ENCODE assay signal across 14 mouse cellular contexts in genomic region chr16:33043268-33043667, GRCm38 (mm10). TPM values are rescaled to one million over a fixed set of nuclear protein-coding genes. Genes with fewer than 3 reads are reported as not detected.
DNase-seq lines count a peak whose midpoint lies in the region; ATAC-seq lines count a peak whose summit lies in the region.
"Had no signal": no experiment of that assay in that cellular context is flagged by ENCODE, and none has a peak within 500 bp of the region (broad histone marks: within the 10 kb centered on the region; RNA-seq: fewer than 3 reads in every experiment).

No protein-coding gene starts in this region.

- H3K27ac ChIP-seq in lung, embryonic 16.5 days (ENCODE audit: low read length) = no peak overlapping the region
- H3K27ac ChIP-seq: hindbrain, embryonic 15.5 days; lung, embryonic 15.5 days; midbrain, embryonic 12.5 days had no signal

- no peaks in the 10 kb centered on the region for H3K36me3 ChIP-seq in lung, embryonic 16.5 days (ENCODE audit: control insufficient read depth, insufficient read depth, low read length)
- H3K36me3 ChIP-seq: hindbrain, embryonic 15.5 days; lung, embryonic 15.5 days; midbrain, embryonic 12.5 days had no signal

- no peak overlapping the region for H3K4me3 ChIP-seq in lung, embryonic 16.5 days (ENCODE audit: low read length)
- H3K4me3 ChIP-seq: hindbrain, embryonic 15.5 days; lung, embryonic 15.5 days; midbrain, embryonic 12.5 days had no signal

- H3K4me1 ChIP-seq in lung, embryonic 16.5 days (replicated peaks; ENCODE audit: control insufficient read depth, insufficient read depth, low read length) = 0 out of 2 replicates have a peak, but pooled peaks cover 2% of the 10 kb centered on the region
- H3K4me1 ChIP-seq: hindbrain, embryonic 15.5 days; lung, embryonic 15.5 days; midbrain, embryonic 12.5 days had no signal

- no peaks in the 10 kb centered on the region for H3K9me3 ChIP-seq in lung, embryonic 16.5 days (ENCODE audit: control insufficient read depth, low read length)
- H3K9me3 ChIP-seq: hindbrain, embryonic 15.5 days; lung, embryonic 15.5 days; midbrain, embryonic 12.5 days had no signal

- H3K9ac ChIP-seq in lung, embryonic 16.5 days (ENCODE audit: low read length) = no peak overlapping the region
- H3K9ac ChIP-seq: hindbrain, embryonic 15.5 days; lung, embryonic 15.5 days; midbrain, embryonic 12.5 days had no signal

- 62% methylated on average over 2 of the region's 2 CpGs for WGBS in lung, embryonic 16.5 days

- no peaks in the 10 kb centered on the region for H3K27me3 ChIP-seq in lung, embryonic 16.5 days (ENCODE audit: control insufficient read depth, insufficient read depth, low read depth, low read length)
- H3K27me3 ChIP-seq: hindbrain, embryonic 15.5 days; lung, embryonic 15.5 days; midbrain, embryonic 12.5 days had no signal

- no peak for DNase-seq in lung, adult 18-20 months
- DNase-seq in ES-CJ7 (ENCODE audit: low read depth, low spot score) = peak; percentile 55
- peak; percentile 26 for DNase-seq in thymus, postnatal 25 days
- DNase-seq in cerebellum, adult 9-11 months = no peak
- no peak for DNase-seq in liver
- no peak for DNase-seq in urinary bladder, postnatal 25 days (ENCODE audit: low spot score)
- DNase-seq: cerebellum, adult 2 months; kidney, adult 2 months; right cerebral cortex, postnatal 4 days had no signal

- peak; percentile 47; the same call in 1 of the 2 replicates for ATAC-seq in lung, embryonic 16.5 days (ENCODE audit: low read depth)
- peak; percentile 79 for ATAC-seq in inflammation-experienced regulatory T-cells, adult 6 months

- H3K4me2 ChIP-seq in lung, embryonic 16.5 days (ENCODE audit: low read depth, low read length) = no peak overlapping the region
- H3K4me2 ChIP-seq: hindbrain, embryonic 15.5 days; lung, embryonic 15.5 days; midbrain, embryonic 12.5 days had no signal

RNA-seq across cellular contexts. Expression of gene Iqcg, which starts 12.8 kb away (rescaled TPM):
- 6.4 and 7.2 TPM in 2 replicates for polyA plus RNA-seq in lung, embryonic 16.5 days (2015; fragmentation: Nextera tagmentation; extraction: Ambion mirVana)
- 1 to 10 TPM in 2 of 3 experiments, under 1 TPM in 1; 0.86 to 2.4 (median 1.4) TPM for polyA plus RNA-seq in inflammation-experienced regulatory T-cells, adult 6 months (2017; shearing (Covaris generic))

RNA-seq across cellular contexts. Expression of gene Rpl35a, which starts 13.0 kb away (rescaled TPM):
- polyA plus RNA-seq in lung, embryonic 16.5 days (2015; fragmentation: Nextera tagmentation; extraction: Ambion mirVana) = 895 and 1,004 TPM in 2 replicates
- 1,000 to 10,000 TPM; 1,095 to 1,593 (median 1,512) TPM for polyA plus RNA-seq in inflammation-experienced regulatory T-cells, adult 6 months (2017; shearing (Covaris generic))

RNA-seq across cellular contexts. Expression of gene Lmln, which starts 19.1 kb away (rescaled TPM):
- polyA plus RNA-seq in lung, embryonic 16.5 days (2015; fragmentation: Nextera tagmentation; extraction: Ambion mirVana) = 2.7 and 4.0 TPM in 2 replicates
- under 1 TPM; 0.12 to 0.57 (median 0.24) TPM for polyA plus RNA-seq in inflammation-experienced regulatory T-cells, adult 6 months (2017; shearing (Covaris generic))

Comparison
In these comparisons a context has a peak if more than half of its experiments do, and no peak if none do; other contexts are left out.
1. DNase-seq: peak in ES-CJ7 (single experiment) and thymus, postnatal 25 days (single experiment); none in lung, adult 18-20 months (0 of 2), cerebellum, adult 9-11 months (single experiment), liver (single experiment) and urinary bladder, postnatal 25 days (single experiment).